Mouse (Mus musculus) neural tube, embryonic 10.5 days (tissue): Measurements from ENCODE around the gene Actl10.

Experiments
- DNase-seq: peaks from one replicate; pipeline ENCODE4 v3.0.0-alpha.2; 2017; ENCODE audit warnings: low spot score; ENCODE audit errors: extremely low spot score

The Actl10 gene

GRCm38 (mm10) chr2:154550937-154551336, 639 bp upstream of the Actl10 start:
- DNase-seq: no peak

GRCm38 (mm10) chr2:154551927-154552326, 351 bp downstream of the Actl10 start:
- no peak for DNase-seq

- DNase-seq: peak; percentile 61
Measured at GRCm38 (mm10) chr2:154552424-154552907, 890 bp downstream of the Actl10 start.

GRCm38 (mm10) chr2:154555235-154555634, 3.7 kb downstream of the Actl10 start:
- DNase-seq: no peak

- no peak for DNase-seq
Measured at GRCm38 (mm10) chr2:154557184-154557832, 5.7 kb downstream of the Actl10 start.

- peak; percentile 57 for DNase-seq
Measured at GRCm38 (mm10) chr2:154558264-154559039, 6.9 kb downstream of the Actl10 start, which contains the start of gene Necab3. Necab3 (minus strand) TSS chr2:154558890.

- DNase-seq: no peak
Measured at GRCm38 (mm10) chr2:154563612-154564170, 12.1 kb downstream of the Actl10 start.

GRCm38 (mm10) chr2:154565562-154565961, 14.0 kb downstream of the Actl10 start:
- DNase-seq: no peak

- no peak for DNase-seq
Measured at GRCm38 (mm10) chr2:154566641-154567040, 15.1 kb downstream of the Actl10 start.

GRCm38 (mm10) chr2:154567766-154568165, 16.2 kb downstream of the Actl10 start:
- no peak for DNase-seq

GRCm38 (mm10) chr2:154568329-154569070, 16.9 kb downstream of the Actl10 start:
- DNase-seq: peak; percentile 62

GRCm38 (mm10) chr2:154569071-154569748, 17.6 kb downstream of the Actl10 start:
- peak; percentile 76 for DNase-seq

GRCm38 (mm10) chr2:154569836-154570286, 18.3 kb downstream of the Actl10 start, which contains the start of gene E2f1:
E2f1 (minus strand) TSS chr2:154569892.
- peak; percentile 98 for DNase-seq

GRCm38 (mm10) chr2:154570666-154571065, 19.1 kb downstream of the Actl10 start:
- DNase-seq: no peak

- no peak for DNase-seq
Measured at GRCm38 (mm10) chr2:154571266-154571665, 19.7 kb downstream of the Actl10 start.

- DNase-seq: no peak
Measured at GRCm38 (mm10) chr2:154571976-154572375, 20.4 kb downstream of the Actl10 start.

- DNase-seq: no peak
Measured at GRCm38 (mm10) chr2:154572996-154573395, 21.4 kb downstream of the Actl10 start.

GRCm38 (mm10) chr2:154574271-154574670, 22.7 kb downstream of the Actl10 start:
- no peak for DNase-seq

GRCm38 (mm10) chr2:154576876-154577743, 25.5 kb downstream of the Actl10 start:
- peak; percentile 54 for DNase-seq

GRCm38 (mm10) chr2:154577744-154578067, 26.1 kb downstream of the Actl10 start:
- no peak for DNase-seq
